Mouse (Mus musculus) mouse trophoblast stem cell (cell line): ENCODE results near the gene Daglb.

Experiments used
- in situ Hi-C, 2 experiments: fragments of 300-500 bp; cut with MseI, MboI; formaldehyde crosslinking; loops; 2 replicates in 1 of 2; 3 replicates in 1 of 2; pipeline ENCODE4 v1.15.1; 2025

The Daglb gene

GRCm38 (mm10) chr5:143464100-143464756, at the start of gene Daglb:
Daglb (plus strand) TSS chr5:143464584.
- in situ Hi-C loops = no loop called here

GRCm38 (mm10) chr5:143421484-143421883, 42.9 kb upstream of the Daglb start:
- in situ Hi-C loops = loop anchor here in 1 of 2 experiments (10.0 kb wide), 1 partner anchor 87 kb away; no protein-coding TSS in a partner anchor

DNA sequence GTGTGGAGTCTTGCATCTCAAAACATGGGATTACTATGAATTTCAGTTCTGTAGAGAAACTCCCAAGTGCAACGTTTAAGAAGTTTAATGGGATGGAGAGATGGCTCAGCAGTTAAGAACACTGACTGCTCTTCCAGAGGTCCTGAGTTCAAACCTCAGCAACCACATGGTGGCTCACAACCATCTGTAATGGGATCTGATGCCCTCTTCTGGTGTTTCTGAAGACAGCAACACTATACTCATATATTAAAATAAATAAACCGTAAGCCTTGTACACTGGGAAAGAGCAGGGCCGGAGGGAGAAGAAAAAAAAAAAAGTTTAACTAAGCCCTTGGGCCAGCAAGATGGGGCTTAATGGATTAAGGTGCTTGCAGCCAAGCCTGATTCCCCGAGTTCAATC, 41.4 kb upstream of the Daglb start:
- in situ Hi-C loops = loop anchor here in 1 of 2 experiments (10.0 kb wide), 1 partner anchor 88 kb away; no protein-coding TSS in a partner anchor

DNA sequence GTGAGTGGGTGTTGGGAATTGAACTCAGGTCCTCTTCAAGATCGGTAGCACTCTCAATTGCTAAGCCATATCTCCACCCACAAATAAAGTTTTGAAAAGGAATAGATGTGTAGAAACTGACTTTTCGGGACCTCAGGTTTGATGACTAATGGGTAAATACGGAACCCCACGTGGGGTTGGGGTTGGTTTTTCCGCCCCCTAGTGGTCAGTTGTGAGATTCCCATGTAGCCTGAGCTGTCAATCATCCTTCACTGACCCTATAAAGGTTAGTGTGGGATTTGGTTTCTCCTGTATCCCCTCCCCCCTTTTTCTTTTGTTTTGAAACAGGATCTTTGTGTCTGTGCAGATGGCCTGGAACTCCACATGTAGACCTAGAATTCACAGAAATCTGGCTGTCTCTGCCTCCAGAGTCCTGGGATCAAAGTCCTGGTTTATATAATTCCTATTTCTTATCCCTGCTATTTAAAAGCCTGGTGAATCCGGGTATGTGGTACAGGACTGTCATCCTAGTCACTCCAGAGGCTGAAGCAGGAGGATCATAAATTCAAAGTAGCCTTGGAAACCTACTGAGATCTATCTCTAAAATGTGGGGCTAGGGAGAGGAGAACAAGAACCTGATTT, 40.4 kb upstream of the Daglb start:
- in situ Hi-C loops = loop anchor here in 1 of 2 experiments (10.0 kb wide), 1 partner anchor 89 kb away; no protein-coding TSS in a partner anchor

DNA sequence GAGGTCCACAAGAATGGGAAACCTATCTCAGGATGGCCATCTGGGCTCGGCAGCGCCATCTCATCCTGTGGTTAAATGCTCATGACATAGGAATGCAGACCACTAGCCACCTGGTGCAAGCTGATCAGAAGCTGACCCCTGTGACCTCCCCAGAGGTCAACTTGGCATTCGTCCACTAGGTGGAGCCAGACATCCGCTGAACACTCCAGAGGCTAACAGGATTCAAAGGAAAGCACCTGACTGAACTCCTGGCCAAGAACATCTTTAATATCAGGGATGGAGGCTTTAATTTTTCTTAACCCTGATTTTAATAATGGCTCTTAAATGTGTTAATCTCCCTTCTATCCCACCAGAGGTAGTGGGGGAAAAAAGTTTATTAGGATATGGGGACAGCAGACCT, 30.0 kb upstream of the Daglb start:
- in situ Hi-C loops = no loop called here

GRCm38 (mm10) chr5:143441298-143441697, 23.1 kb upstream of the Daglb start:
- in situ Hi-C loops = no loop called here

- in situ Hi-C loops = no loop called here
Observed at GRCm38 (mm10) chr5:143441753-143442152, 22.6 kb upstream of the Daglb start.

GRCm38 (mm10) chr5:143463671-143464070, 713 bp upstream of the Daglb start:
- in situ Hi-C loops = no loop called here

GRCm38 (mm10) chr5:143464757-143465118, 354 bp downstream of the Daglb start:
- in situ Hi-C loops = no loop called here

GRCm38 (mm10) chr5:143465156-143466085, 1.0 kb downstream of the Daglb start:
- in situ Hi-C loops = no loop called here

DNA sequence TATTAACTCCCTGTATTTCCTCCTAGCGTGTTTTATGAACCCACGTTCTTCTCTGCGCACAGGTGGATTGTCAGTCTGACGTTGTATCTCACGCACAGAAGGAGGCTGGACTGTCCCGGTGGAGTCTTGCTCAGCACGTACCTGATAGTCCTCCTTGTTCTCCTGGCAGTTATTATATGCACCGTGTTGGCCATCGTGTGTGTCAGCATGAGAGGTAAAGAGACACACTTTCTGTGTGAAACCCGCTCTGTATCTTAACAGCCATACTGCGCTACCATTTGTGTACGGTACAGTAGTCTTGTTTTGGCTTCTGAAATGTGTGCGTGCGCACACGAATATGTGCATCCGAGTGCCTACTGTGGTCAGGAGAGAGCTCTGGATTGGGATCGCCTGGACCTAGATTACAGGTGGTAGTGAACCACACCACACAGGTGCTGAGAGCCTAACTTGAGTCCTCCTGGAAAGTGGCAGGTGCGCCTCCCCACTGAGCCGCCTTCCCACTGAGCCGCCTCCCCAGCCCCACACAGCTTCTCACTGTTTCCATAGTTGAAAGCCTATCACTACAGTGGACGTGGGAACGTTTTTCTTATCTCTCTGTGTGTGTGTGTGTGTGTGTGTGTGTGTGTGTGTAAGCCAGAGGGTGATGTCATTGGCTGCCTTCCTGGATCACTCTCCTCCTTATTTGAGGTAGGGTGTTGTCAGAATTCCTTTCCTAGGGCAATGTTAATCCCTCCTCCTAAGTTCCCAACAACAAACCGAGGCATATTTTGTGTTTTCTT, 2.7 kb downstream of the Daglb start:
- in situ Hi-C loops = no loop called here

DNA sequence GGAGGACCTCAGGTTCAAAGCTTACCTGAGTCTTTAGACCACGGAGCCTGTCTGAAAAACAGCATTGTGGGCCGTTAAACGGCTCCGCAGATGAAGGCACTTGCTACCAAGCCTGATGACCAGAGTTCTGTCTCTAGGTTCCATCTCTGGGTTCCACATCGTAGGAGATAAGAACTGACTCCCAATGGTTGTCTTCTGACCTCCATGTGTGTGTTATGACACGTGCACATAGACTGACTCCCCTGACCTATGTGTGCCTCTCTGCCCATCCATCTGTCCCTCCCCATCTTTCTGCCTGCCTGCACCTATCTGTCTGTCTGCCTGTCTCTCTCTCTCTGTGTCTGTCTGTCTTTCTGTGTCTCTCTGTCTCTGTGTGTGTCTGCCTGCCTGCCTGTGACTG, 3.5 kb downstream of the Daglb start:
- in situ Hi-C loops = no loop called here

- in situ Hi-C loops = no loop called here
Observed at GRCm38 (mm10) chr5:143469628-143470027, 5.2 kb downstream of the Daglb start.

DNA sequence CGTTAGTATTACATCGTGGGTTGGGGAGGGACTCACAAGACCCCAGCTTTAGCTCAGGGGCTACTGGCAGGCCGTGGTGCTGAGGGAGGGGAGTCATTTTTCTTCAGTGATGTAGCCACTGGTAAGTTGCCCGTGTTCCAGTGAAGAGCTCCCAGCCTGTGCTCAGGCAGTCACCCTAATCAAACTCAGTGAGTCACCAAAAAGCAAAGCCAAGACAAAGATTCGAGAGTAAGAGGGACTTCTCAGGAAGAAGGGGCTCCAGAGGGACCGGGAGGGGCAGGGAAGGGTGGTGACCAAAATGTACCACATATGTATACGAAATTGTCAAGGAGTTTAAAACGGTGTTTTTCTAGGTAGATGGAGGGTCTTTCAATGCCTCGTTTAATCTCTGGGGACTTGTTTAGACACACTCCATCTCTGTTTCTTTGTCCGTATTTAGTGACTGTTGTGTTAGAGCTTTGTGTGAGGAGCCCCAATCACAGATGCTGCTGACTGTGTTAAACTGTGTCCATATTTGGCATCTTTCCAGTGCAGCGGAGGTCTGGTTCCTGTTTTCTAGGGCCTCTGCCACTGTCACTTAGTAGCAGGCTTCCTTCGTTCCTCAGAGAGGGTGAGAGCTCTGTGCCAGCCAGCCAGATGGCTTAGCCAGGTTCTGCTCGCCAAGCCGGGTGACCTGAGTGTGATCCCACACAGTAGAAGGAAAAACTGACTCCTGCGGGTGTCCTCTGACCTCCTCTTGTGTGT, 6.2 kb downstream of the Daglb start:
- in situ Hi-C loops = no loop called here

DNA sequence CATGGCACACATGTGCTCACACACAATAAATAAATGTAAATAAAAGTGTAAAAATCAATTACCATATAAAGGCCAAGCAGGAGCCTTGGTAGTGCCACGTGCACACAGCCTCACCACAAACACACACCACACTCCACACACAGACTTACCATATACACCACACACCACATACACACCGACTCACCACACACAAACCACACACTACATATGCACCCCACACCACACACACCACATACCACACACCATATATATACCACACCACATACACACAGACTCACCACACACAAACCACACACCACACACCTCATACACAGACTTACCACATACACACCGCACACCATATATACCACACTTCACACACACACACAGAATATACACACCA, 6.8 kb downstream of the Daglb start:
- in situ Hi-C loops = no loop called here

DNA sequence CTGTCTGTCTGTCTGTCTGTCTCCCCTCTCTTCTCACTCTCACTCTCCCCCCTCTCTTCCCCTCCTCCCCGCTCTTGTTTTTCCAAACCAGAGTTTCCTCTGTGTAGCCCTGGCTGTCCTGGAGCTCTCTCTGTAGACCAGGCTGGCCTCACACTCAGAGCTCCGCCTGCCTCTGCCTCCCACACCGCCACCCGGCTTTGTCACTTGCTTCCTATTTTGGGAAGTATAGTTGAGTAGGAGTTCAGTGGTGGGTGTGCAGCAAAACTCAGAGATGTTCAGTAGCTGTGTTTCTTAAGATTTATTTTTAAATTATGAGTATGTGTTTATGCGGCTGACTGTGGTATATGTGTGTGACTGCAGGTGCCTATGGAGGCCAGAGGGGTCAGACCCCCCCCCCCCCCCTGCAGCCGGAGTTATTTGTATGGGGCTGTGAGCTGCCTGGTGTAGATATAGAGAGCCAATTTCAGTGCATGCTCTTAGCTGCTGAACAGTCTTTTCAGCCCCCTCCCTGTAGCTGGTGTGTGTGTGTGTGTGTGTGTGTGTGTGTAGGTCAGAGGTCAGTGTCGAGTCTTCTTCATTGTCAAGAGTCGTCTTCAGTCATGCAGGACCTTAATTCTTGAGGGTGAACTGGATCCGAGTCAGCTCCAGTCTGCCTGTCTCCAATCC, 7.7 kb downstream of the Daglb start:
- in situ Hi-C loops = no loop called here

GRCm38 (mm10) chr5:143475153-143475844, 10.9 kb downstream of the Daglb start:
- in situ Hi-C loops = no loop called here

DNA sequence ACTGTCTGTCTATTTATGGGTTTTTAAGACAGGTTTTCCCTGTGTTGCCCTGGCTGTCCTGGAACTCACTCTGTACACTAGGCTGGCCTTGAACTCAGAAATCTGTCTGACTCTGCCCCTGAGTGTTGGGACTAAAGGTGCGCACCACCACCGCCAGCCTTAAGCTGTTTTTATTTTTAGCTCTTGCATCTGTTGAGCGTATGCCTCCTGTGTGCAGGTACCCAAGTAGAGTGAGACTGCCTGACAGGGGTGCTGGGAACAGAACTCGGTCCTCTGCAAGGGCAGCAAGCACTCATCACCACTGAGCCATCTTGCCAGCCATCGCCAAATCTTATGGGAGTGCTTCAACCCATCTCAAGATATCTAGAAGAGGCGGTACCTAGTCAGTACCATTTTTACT, 11.6 kb downstream of the Daglb start:
- in situ Hi-C loops = no loop called here

DNA sequence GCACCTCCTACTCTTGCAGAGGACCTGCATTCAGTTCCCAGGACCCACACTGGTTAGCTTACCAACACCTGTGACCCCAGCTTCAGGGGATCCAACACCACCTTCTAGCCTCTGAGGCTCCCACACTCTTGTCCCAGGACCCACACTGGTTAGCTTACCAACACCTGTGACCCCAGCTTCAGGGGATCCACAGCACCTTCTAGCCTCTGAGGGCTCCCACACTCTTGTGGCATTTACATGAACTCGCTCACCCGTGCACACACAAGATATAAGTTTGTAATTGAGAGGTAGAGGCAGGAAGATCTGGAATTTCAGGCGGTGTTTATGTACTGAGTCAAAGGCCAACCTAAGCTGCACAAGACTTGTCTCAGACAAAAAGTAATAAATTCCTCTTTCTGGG, 13.5 kb downstream of the Daglb start:
- in situ Hi-C loops = no loop called here

DNA sequence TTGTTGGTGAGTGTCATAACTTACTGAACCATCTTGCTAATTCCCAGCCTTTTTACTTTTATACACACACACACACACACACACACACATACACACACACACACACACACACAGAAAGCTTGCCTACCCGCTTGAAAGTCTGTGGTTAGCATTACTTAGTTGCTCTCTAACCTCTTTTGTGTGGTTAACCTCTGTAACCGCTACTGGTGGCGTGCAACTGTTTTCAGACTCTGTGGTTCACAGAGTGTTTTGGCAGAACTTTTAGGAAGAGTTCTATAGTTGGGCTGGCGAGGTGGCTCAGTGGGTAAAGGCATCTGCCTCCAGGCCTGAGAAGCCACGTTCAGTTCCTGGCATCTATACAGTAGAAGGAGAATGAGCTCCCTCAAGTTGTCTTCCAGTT, 20.6 kb downstream of the Daglb start:
- in situ Hi-C loops = no loop called here
